Mouse (Mus musculus): Measurements from ENCODE around the gene Nop14.
"Not testable (repeated sequence)": the region's sequence is repeated elsewhere in the genome, so short reads cannot be mapped to it uniquely, and the experiment has no call there.

Gene Nop14

GRCm38 (mm10) chr5:34632996-34633395, 27.0 kb downstream of the Nop14 start:
- no peak for DNase-seq (ENCODE audit: low spot score in 2 of 2)

- DNase-seq (ENCODE audit: low spot score in 2 of 2): no peak
These were observed 50.0 kb downstream of the Nop14 start for GRCm38 (mm10) chr5:34609966-34610365.

- DNase-seq (ENCODE audit: low spot score in 2 of 2): no peak
These were observed 51.7 kb downstream of the Nop14 start for GRCm38 (mm10) chr5:34608226-34608625.

GRCm38 (mm10) chr5:34607100-34607880, 52.7 kb downstream of the Nop14 start:
- no peak for DNase-seq (ENCODE audit: low spot score in 2 of 2)

GRCm38 (mm10) chr5:34604576-34604975, 55.4 kb downstream of the Nop14 start:
- no peak for DNase-seq (ENCODE audit: low spot score in 2 of 2)

- DNase-seq (ENCODE audit: low spot score in 2 of 2): no peak
These were observed 66.7 kb downstream of the Nop14 start for GRCm38 (mm10) chr5:34593202-34593727.

GRCm38 (mm10) chr5:34592666-34593065, 67.3 kb downstream of the Nop14 start:
- no peak for DNase-seq (ENCODE audit: low spot score in 2 of 2)

- DNase-seq (ENCODE audit: low spot score in 2 of 2): not testable (repeated sequence)
These were observed 67.7 kb downstream of the Nop14 start for GRCm38 (mm10) chr5:34592224-34592623.

- DNase-seq (ENCODE audit: low spot score in 2 of 2): no peak
These were observed 68.5 kb downstream of the Nop14 start for GRCm38 (mm10) chr5:34591388-34592004.

- DNase-seq (ENCODE audit: low spot score in 2 of 2): no peak
These were observed 69.2 kb downstream of the Nop14 start for GRCm38 (mm10) chr5:34590702-34591101.

GRCm38 (mm10) chr5:34590059-34590458, 69.9 kb downstream of the Nop14 start:
- no peak for DNase-seq (ENCODE audit: low spot score in 2 of 2)

Data from cerebellum, postnatal 4 days (tissue).